Mouse (Mus musculus) forebrain, embryonic 10.5 days (tissue): ENCODE results near the gene Opn1sw. TPM values are rescaled to one million over a fixed set of nuclear protein-coding genes. Genes with fewer than 3 reads are reported as not detected.
"Not testable (repeated sequence)": the region's sequence is repeated elsewhere in the genome, so short reads cannot be mapped to it uniquely, and the experiment has no call there.

ENCODE experiments used
- DNase-seq: peaks from one replicate; pipeline ENCODE4 v3.0.0-alpha.2; 2017; ENCODE audit warnings: low spot score; ENCODE audit errors: extremely low spot score
- H3K27ac ChIP-seq: fragments of 300-500 bp; sonication (generic); 2 replicates; pipeline ENCODE4 v1.5.1; 2016; ENCODE audit warnings: mild to moderate bottlenecking
- H3K27me3 ChIP-seq: fragments of 300-500 bp; sonication (generic); 2 replicates; pipeline ENCODE4 v1.6.1; 2016; ENCODE audit warnings: mild to moderate bottlenecking; ENCODE audit not compliant: poor library complexity, severe bottlenecking
- H3K36me3 ChIP-seq: fragments of 300-500 bp; sonication (generic); replicated peaks from 2 replicates; pipeline ENCODE4 v1.6.1; 2016; ENCODE audit warnings: mild to moderate bottlenecking, moderate library complexity
- H3K4me1 ChIP-seq: fragments of 300-500 bp; sonication (generic); 2 replicates; pipeline ENCODE4 v1.6.1; 2016
- H3K4me3 ChIP-seq: fragments of 300-500 bp; sonication (generic); 2 replicates; pipeline ENCODE4 v1.5.1; 2016; ENCODE audit warnings: mild to moderate bottlenecking, moderate library complexity
- H3K9me3 ChIP-seq: fragments of 300-500 bp; sonication (generic); 2 replicates; pipeline ENCODE4 v1.6.1; 2016; ENCODE audit warnings: mild to moderate bottlenecking, moderate library complexity
- WGBS: fragments of 180-500 bp; shearing (Covaris S2); methylation state at CpG from one replicate; pipeline ENCODE4 v1.1.7; 2016; 5-methylcytosine and 5-hydroxymethylcytosine counted together
- microRNA-seq: library from miRNA; unstranded; fragments of <30 nt; microRNA quantifications from one replicate; pipeline ENCODE4, GENCODE M21; 2017
- polyA plus RNA-seq: library from polyadenylated mRNA; unstranded; fragments of >200 nt; fragmentation: Nextera tagmentation; extraction: Ambion mirVana; gene quantifications from 2 replicates; pipeline ENCODE4 v1.2.1, GENCODE M21; 2016

Gene Opn1sw
- polyA plus RNA-seq, 1 experiment from 2014 or later: 0.24 TPM

- H3K4me3 ChIP-seq: no peak overlapping the region
- 53% methylated on average over 5 of the region's 5 CpGs for WGBS
- H3K27me3 ChIP-seq: no peaks in the 10 kb centered on the region
- H3K4me1 ChIP-seq: peaks cover 9% of the 10 kb centered on the region
- no peak overlapping the region for H3K27ac ChIP-seq
- H3K9me3 ChIP-seq: no peaks in the 10 kb centered on the region
- H3K36me3 ChIP-seq: peaks cover 28% of the 10 kb centered on the region
- DNase-seq: no peak
Observed at GRCm38 (mm10) chr6:29352816-29353215, 35.5 kb downstream of the Opn1sw start.

GRCm38 (mm10) chr6:29351613-29352012 is 36.7 kb downstream of the Opn1sw start:
- Histone ChIP-seq H3K27me3 (no peaks in the 10 kb centered on the region), H3K9me3 (no peaks in the 10 kb centered on the region), H3K4me1 (peaks cover 17% of the 10 kb centered on the region), H3K4me3 (no peak overlapping the region), H3K36me3 (peaks cover 16% of the 10 kb centered on the region), H3K27ac (no peak overlapping the region)
- DNase-seq: no peak

- Histone ChIP-seq H3K9me3 (no peaks in the 10 kb centered on the region), H3K36me3 (0 out of 2 replicates have a peak, but pooled peaks cover 6% of the 10 kb centered on the region), H3K4me3 (peak overlapping the region; percentile 92), H3K27me3 (no peaks in the 10 kb centered on the region), H3K27ac (peak overlapping the region; percentile 95), H3K4me1 (peaks cover 17% of the 10 kb centered on the region)
- under 1% methylated on average over 15 of the region's 15 CpGs for WGBS
- no peak for DNase-seq
Observed at GRCm38 (mm10) chr6:29348371-29348724, 39.9 kb downstream of the Opn1sw start.

GRCm38 (mm10) chr6:29347665-29348370 is 40.5 kb downstream of the Opn1sw start, which contains the start of gene Calu:
Gene Calu (plus strand): TSS chr6:29348069.
- WGBS: 0% methylated on average over 55 of the region's 55 CpGs
- Histone ChIP-seq H3K9me3 (no peaks in the 10 kb centered on the region), H3K4me3 (peak within 1 kb of the TSS; percentile 92), H3K27me3 (no peaks in the 10 kb centered on the region), H3K27ac (peak within 1 kb of the TSS; percentile 95), H3K36me3 (0 out of 2 replicates have a peak, but pooled peaks cover 6% of the 10 kb centered on the region), H3K4me1 (peaks cover 17% of the 10 kb centered on the region)
- peak; percentile 100 for DNase-seq

DNA sequence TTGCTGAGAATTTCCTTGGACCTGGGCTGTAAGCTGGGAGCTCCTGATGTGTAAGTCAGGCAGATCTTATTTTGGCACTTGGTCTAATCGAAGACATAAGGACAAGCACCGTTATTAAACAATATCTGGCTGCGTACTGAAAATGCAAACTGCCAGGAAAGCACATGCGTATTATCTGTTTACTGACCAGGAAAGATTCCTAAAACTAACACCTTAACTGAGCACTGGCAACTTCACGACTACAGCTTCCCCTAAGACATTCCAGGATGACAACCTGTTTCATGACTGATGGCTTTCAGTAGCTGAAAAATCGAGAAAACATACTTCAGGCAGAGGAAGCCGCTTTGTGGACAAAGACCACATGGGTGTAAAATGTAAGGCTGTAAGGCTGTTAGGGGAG is 41.1 kb downstream of the Opn1sw start:
- no peaks in the 10 kb centered on the region for H3K27me3 ChIP-seq

DNA sequence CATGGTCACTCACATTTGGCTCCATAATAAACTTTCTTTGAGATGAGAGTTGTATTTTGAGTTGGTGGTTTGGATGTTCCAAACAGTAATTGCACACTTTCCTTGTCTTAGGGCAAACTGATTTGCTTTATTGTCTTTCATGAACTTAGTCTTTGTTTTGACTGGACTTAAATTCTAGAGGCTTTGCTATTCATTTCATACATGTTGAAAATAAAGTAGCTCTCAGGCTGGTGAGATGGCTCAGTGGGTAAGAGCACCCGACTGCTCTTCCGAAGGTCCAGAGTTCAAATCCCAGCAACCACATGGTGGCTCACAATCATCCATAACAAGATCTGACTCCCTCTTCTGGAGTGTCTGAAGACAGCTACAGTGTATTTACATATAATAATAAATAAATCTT is 41.8 kb downstream of the Opn1sw start:
- H3K9me3 ChIP-seq, H3K4me3 ChIP-seq, DNase-seq, H3K27ac ChIP-seq, H3K36me3 ChIP-seq, H3K27me3 ChIP-seq: not testable (repeated sequence)
- peaks cover 17% of the 10 kb centered on the region for H3K4me1 ChIP-seq
- WGBS: 91% methylated on average over 2 of the region's 2 CpGs

More for the DNA sequence above, 41.1 kb downstream of the Opn1sw start:
- 0 out of 2 replicates have a peak, but pooled peaks cover 6% of the 10 kb centered on the region for H3K36me3 ChIP-seq
- DNase-seq: no peak
- H3K4me1 ChIP-seq: peaks cover 17% of the 10 kb centered on the region
- no peaks in the 10 kb centered on the region for H3K9me3 ChIP-seq
- peak overlapping the region; percentile 92 for H3K4me3 ChIP-seq
- 46% methylated on average over 7 of the region's 7 CpGs for WGBS
- peak overlapping the region; percentile 95 for H3K27ac ChIP-seq

- no peak overlapping the region for H3K27ac ChIP-seq
- no peaks in the 10 kb centered on the region for H3K9me3 ChIP-seq
- H3K4me3 ChIP-seq: no peak overlapping the region
- no peaks in the 10 kb centered on the region for H3K36me3 ChIP-seq
- H3K4me1 ChIP-seq: no peaks in the 10 kb centered on the region
- H3K27me3 ChIP-seq: no peaks in the 10 kb centered on the region
- 80% methylated on average over 4 of the region's 4 CpGs for WGBS
- DNase-seq: no peak
Observed at GRCm38 (mm10) chr6:29329514-29329913, 58.8 kb downstream of the Opn1sw start.

DNA sequence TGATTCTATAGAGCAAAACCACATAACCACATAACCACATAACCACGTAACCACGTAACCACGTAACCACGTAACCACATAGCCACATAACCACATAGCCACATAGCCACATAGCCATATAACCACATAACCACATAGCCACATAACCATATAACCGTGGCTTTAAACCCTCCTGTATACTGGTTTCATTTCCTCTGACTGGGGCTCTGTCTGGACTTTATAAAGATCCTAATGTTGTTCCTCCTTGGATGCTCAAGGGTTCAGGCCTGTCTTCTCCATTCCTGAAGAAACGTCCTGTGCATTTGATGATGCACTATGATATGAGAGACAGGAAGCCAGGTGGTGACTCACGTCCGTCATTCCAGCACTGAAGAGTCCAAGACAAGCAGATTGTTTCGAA is 61.3 kb downstream of the Opn1sw start:
- DNase-seq: no peak
- no peaks in the 10 kb centered on the region for H3K4me1 ChIP-seq
- WGBS: 90% methylated on average over 9 of the region's 9 CpGs
- no peaks in the 10 kb centered on the region for H3K9me3 ChIP-seq
- H3K27me3 ChIP-seq: no peaks in the 10 kb centered on the region
- H3K4me3 ChIP-seq: no peak overlapping the region
- no peaks in the 10 kb centered on the region for H3K36me3 ChIP-seq
- no peak overlapping the region for H3K27ac ChIP-seq

Small RNA genes lying within 50 kb of the gene (microRNA-seq; reads per million reads assigned to microRNA genes)
- gene Gm26220: not detected
- not detected for gene Gm44354

Other genes with a start within 250 kb of the Opn1sw start
- gene Rbm28, start 223.5 kb downstream of the Opn1sw start, polyA plus RNA-seq: 53.8 and 58.1 TPM in 2 replicates
- 1.3 and 1.8 TPM in 2 replicates for gene Prrt4, start 208.9 kb downstream of the Opn1sw start, polyA plus RNA-seq
- 39.6 and 39.7 TPM in 2 replicates for gene Impdh1, start 172.1 kb downstream of the Opn1sw start, polyA plus RNA-seq
- gene Hilpda, start 116.0 kb downstream of the Opn1sw start, polyA plus RNA-seq: 36.2 and 37.2 TPM in 2 replicates
- 0.33 and 0.50 TPM in 2 replicates for gene Fam71f2, start 108.9 kb downstream of the Opn1sw start, polyA plus RNA-seq
- not detected in 2 replicates for gene Fam71f1, start 69.3 kb downstream of the Opn1sw start, polyA plus RNA-seq
- 225 and 238 TPM in 2 replicates for gene Calu, start 40.4 kb downstream of the Opn1sw start, polyA plus RNA-seq
- gene Ccdc136, start 7.8 kb upstream of the Opn1sw start, polyA plus RNA-seq: 21.2 and 21.6 TPM in 2 replicates
- gene Flnc, start 44.8 kb upstream of the Opn1sw start, polyA plus RNA-seq: 2.1 and 2.6 TPM in 2 replicates
- gene Atp6v1f, start 79.2 kb upstream of the Opn1sw start, polyA plus RNA-seq: 187 and 200 TPM in 2 replicates
- 0.22 TPM in 1 of 2 replicates, not detected in the other for gene Atp6v1fnb, start 83.0 kb upstream of the Opn1sw start, polyA plus RNA-seq
- 10.8 and 10.9 TPM in 2 replicates for gene Kcp, start 119.5 kb upstream of the Opn1sw start, polyA plus RNA-seq
- 1.1 and 1.4 TPM in 2 replicates for gene Irf5, start 138.2 kb upstream of the Opn1sw start, polyA plus RNA-seq
- gene Tnpo3, start 221.4 kb upstream of the Opn1sw start, polyA plus RNA-seq: 127 and 129 TPM in 2 replicates